Mouse (Mus musculus) neutrophil, adult 5-6 weeks (primary cell): ENCODE results near the gene Ric8a. TPM values are rescaled to one million over a fixed set of nuclear protein-coding genes. Genes with fewer than 3 reads are reported as not detected.

Experiments used
- total RNA-seq: library from RNA; stranded (forward); fragments of 200-1000 nt; gene quantifications from 2 replicates; pipeline ENCODE4 v1.2.3, GENCODE M21; 2017

The Ric8a gene
- total RNA-seq, 1 experiment from 2014 or later, result 120 TPM

Other genes with a start within 250 kb of the Ric8a start
- not detected in 2 replicates for gene Olfr61, start 228.0 kb upstream of the Ric8a start, total RNA-seq
- not detected in 2 replicates for gene Olfr53, start 210.5 kb upstream of the Ric8a start, total RNA-seq
- gene Olfr539, start 197.0 kb upstream of the Ric8a start, total RNA-seq, result under 0.01 TPM in 1 of 2 replicates, not detected in the other
- not detected in 2 replicates for gene Olfr45, start 175.0 kb upstream of the Ric8a start, total RNA-seq
- not detected in 2 replicates for gene Olfr541, start 159.7 kb upstream of the Ric8a start, total RNA-seq
- not detected in 2 replicates for gene Cyp2e1, start 93.2 kb upstream of the Ric8a start, total RNA-seq
- gene Syce1, start 69.1 kb upstream of the Ric8a start, total RNA-seq, result not detected in 2 replicates
- not detected in 2 replicates for gene Zfp941, start 34.8 kb upstream of the Ric8a start, total RNA-seq
- gene Urah, start 21.9 kb upstream of the Ric8a start, total RNA-seq, result not detected in 2 replicates
- gene Scgb1c1, start 11.4 kb upstream of the Ric8a start, total RNA-seq, result not detected in 2 replicates
- not detected in 2 replicates for gene Odf3, start 9.2 kb upstream of the Ric8a start, total RNA-seq
- gene Gm45785, start 626 bp upstream of the Ric8a start, total RNA-seq, result not detected in 2 replicates
- gene Bet1l, start 620 bp downstream of the Ric8a start, total RNA-seq, result 28.3 and 47.1 TPM in 2 replicates
- 96.6 and 110 TPM in 2 replicates for gene Psmd13, start 25.0 kb downstream of the Ric8a start, total RNA-seq
- gene Sirt3, start 25.4 kb downstream of the Ric8a start, total RNA-seq, result 14.5 and 20.1 TPM in 2 replicates
- not detected in 2 replicates for gene Cox8b, start 43.5 kb downstream of the Ric8a start, total RNA-seq
- 0.47 TPM in 1 of 2 replicates, not detected in the other for gene Nlrp6, start 63.9 kb downstream of the Ric8a start, total RNA-seq
- gene Pgghg, start 84.4 kb downstream of the Ric8a start, total RNA-seq, result 15.0 and 17.9 TPM in 2 replicates
- gene Ifitm5, start 93.3 kb downstream of the Ric8a start, total RNA-seq, result 12.8 and 18.0 TPM in 2 replicates
- not detected in 2 replicates for gene Gm45717, start 99.0 kb downstream of the Ric8a start, total RNA-seq
- 514 and 537 TPM in 2 replicates for gene Ifitm2, start 99.0 kb downstream of the Ric8a start, total RNA-seq
- gene Ifitm1, start 110.3 kb downstream of the Ric8a start, total RNA-seq, result 416 and 446 TPM in 2 replicates
- gene Ifitm3, start 153.8 kb downstream of the Ric8a start, total RNA-seq, result 187 and 230 TPM in 2 replicates
- gene Ifitm6, start 161.0 kb downstream of the Ric8a start, total RNA-seq, result 105 and 120 TPM in 2 replicates
- not detected in 2 replicates for gene Gm17387, start 172.2 kb downstream of the Ric8a start, total RNA-seq
- gene B4galnt4, start 204.1 kb downstream of the Ric8a start, total RNA-seq, result not detected in 2 replicates
- 10.5 and 11.0 TPM in 2 replicates for gene Pkp3, start 221.3 kb downstream of the Ric8a start, total RNA-seq
- gene Sigirr, start 243.6 kb downstream of the Ric8a start, total RNA-seq, result 21.0 and 21.9 TPM in 2 replicates